Mouse (Mus musculus): ENCODE data around the gene Mprip. TPM values are rescaled to one million over a fixed set of nuclear protein-coding genes. Genes with fewer than 3 reads are reported as not detected.

The Mprip gene
- polyA plus RNA-seq, 1 experiment from 2014 or later = 353 TPM

DNA sequence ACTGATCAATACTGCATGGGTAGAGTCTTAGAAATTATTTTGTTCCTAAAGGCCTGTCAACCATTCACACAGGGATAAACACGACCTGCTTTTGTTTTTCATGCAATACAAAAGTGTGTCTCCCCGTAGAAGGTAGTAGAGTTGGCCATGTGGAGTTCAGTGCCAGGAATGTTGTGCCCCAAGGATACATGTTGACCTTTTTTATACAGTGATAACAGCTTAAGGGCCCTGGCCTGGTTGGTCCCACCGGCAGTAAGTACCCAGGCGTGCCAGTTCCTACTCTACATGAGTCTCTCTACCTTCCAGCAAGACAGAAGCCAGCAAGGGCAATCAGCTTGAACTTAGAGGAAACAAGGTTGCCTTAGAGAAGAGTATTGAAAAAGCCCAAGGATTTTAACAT is 111.8 kb downstream of the Mprip start:
- POLR2A ChIA-PET = no interaction called here
- TF ChIP-seq CTCF (IDR thresholded peaks at IDR 0.05) = no peak
- in situ Hi-C loops (cut with MboI; ENCODE audit: low pct_unique_long_range_greater_than_20kb) = loop anchor here (10.0 kb wide), 1 partner anchor 248 kb away; the partner anchor contains the start of gene Zkscan17

DNA sequence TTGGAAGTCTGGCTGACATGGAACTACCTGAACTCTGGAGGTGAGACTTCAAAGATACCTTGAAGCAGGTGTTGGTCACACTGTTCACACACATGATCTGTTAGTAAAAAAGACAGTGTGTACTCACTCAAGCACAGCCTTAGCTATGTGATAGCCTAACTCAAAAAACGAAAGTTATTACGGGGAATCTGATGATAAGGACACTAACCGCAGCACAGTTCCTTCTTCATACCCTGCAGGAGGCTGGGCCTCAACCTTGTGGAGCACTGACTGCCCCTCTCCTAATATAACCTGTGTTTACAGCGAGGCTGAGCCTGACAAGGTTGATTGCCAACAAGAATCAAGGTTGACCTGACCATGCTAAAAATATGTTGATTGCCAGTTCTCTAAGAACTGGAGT is 113.4 kb downstream of the Mprip start:
- ATAC-seq (no peak), DNase-seq (ENCODE audit: low read depth, low spot score) (no peak)
- in situ Hi-C loops (cut with MboI; ENCODE audit: low pct_unique_long_range_greater_than_20kb) = loop anchor here (10.0 kb wide), 1 partner anchor 250 kb away; the partner anchor contains the start of gene Zkscan17
- no peaks in the 10 kb centered on the region for H3K27me3 ChIP-seq
- TF ChIP-seq CTCF (IDR thresholded peaks at IDR 0.05) = no peak
- CTCF ChIA-PET = no interaction called here
- POLR2A ChIA-PET = no interaction called here

More for the DNA sequence above, 111.8 kb downstream of the Mprip start:
- DNase-seq (ENCODE audit: low read depth, low spot score) = no peak
- CTCF ChIA-PET = interaction anchor here (0.7 to 1.1 kb wide), 2 partner anchors 15 to 149 kb away, joined by 3 read pairs; no protein-coding TSS in a partner anchor
- H3K27me3 ChIP-seq = no peaks in the 10 kb centered on the region
- no peak for ATAC-seq

- no peaks in the 10 kb centered on the region for H3K27me3 ChIP-seq
- ATAC-seq (no peak), DNase-seq (ENCODE audit: low read depth, low spot score) (no peak)
- POLR2A ChIA-PET = interaction anchor here (0.5 kb wide), 1 partner anchor 27 kb away, joined by 6 read pairs; no protein-coding TSS in a partner anchor
- TF ChIP-seq CTCF (IDR thresholded peaks at IDR 0.05) = no peak
- CTCF ChIA-PET = interaction anchor here (1.7 kb wide), 1 partner anchor 11 kb away, joined by 5 read pairs; no protein-coding TSS in a partner anchor
- in situ Hi-C loops (cut with MboI; ENCODE audit: low pct_unique_long_range_greater_than_20kb) = loop anchor here (10.0 kb wide), 1 partner anchor 251 kb away; the partner anchor contains the start of gene Zkscan17
Observed at GRCm38 (mm10) chr11:59775435-59776148, 114.5 kb downstream of the Mprip start.

GRCm38 (mm10) chr11:59777259-59777658 is 116.2 kb downstream of the Mprip start:
- POLR2A ChIA-PET = no interaction called here
- in situ Hi-C loops (cut with MboI; ENCODE audit: low pct_unique_long_range_greater_than_20kb) = loop anchor here (10.0 kb wide), 1 partner anchor 252 kb away; the partner anchor contains the start of gene Zkscan17
- CTCF ChIA-PET = interaction anchor here (1.1 kb wide), 1 partner anchor 43 kb away, joined by 3 read pairs; no protein-coding TSS in a partner anchor
- H3K27me3 ChIP-seq = no peaks in the 10 kb centered on the region
- TF ChIP-seq CTCF (IDR thresholded peaks at IDR 0.05) = no peak
- no peak for ATAC-seq
- DNase-seq (ENCODE audit: low read depth, low spot score) = no peak

- ChIA-PET POLR2A (no interaction called here), CTCF (interaction anchor here (0.8 to 2.3 kb wide), 9 partner anchors 12 to 155 kb away, joined by 3 to 11 read pairs (median 3); no protein-coding TSS in a partner anchor)
- peak; percentile 31 for DNase-seq (ENCODE audit: low read depth, low spot score)
- in situ Hi-C loops (cut with MboI; ENCODE audit: low pct_unique_long_range_greater_than_20kb) = loop anchor here (10.0 kb wide), 1 partner anchor 254 kb away; the partner anchor contains the start of gene Zkscan17
- ATAC-seq = peak; percentile 60
- H3K27me3 ChIP-seq = no peaks in the 10 kb centered on the region
- TF ChIP-seq CTCF (IDR thresholded peaks at IDR 0.05) = peak; percentile 94
Observed at GRCm38 (mm10) chr11:59778181-59778873, 117.2 kb downstream of the Mprip start.

- ChIA-PET POLR2A (no interaction called here), CTCF (interaction anchor here (0.8 to 2.3 kb wide), 9 partner anchors 12 to 156 kb away, joined by 3 to 11 read pairs (median 3); no protein-coding TSS in a partner anchor)
- no peaks in the 10 kb centered on the region for H3K27me3 ChIP-seq
- DNase-seq (ENCODE audit: low read depth, low spot score) = no peak
- in situ Hi-C loops (cut with MboI; ENCODE audit: low pct_unique_long_range_greater_than_20kb) = loop anchor here (10.0 kb wide), 1 partner anchor 254 kb away; the partner anchor contains the start of gene Zkscan17
- no peak for ATAC-seq
- no peak for TF ChIP-seq CTCF (IDR thresholded peaks at IDR 0.05)
Observed at GRCm38 (mm10) chr11:59778874-59779223, 117.7 kb downstream of the Mprip start.

DNA sequence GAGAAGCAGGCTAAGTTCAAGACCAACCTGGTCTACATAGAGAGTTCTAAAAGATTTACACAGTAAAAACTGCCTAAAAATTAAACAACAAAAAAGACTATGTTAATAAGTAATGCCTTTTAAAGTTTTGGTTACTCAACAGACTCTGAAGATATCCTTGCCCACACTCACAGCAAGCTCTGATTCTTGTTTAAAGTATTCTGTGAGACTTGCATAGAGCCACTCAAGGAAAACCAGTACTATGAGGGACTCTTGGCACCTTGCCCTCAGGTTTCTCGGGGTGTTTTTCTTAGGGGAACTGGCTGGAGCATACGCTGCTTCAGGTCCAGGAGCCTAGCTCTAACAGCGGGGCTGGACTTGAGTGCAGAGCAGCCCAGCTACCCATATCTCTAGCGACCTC is 118.3 kb downstream of the Mprip start:
- TF ChIP-seq CTCF (IDR thresholded peaks at IDR 0.05) = no peak
- in situ Hi-C loops (cut with MboI; ENCODE audit: low pct_unique_long_range_greater_than_20kb) = loop anchor here (10.0 kb wide), 1 partner anchor 255 kb away; the partner anchor contains the start of gene Zkscan17
- H3K27me3 ChIP-seq = no peaks in the 10 kb centered on the region
- no peak for ATAC-seq
- DNase-seq (ENCODE audit: low read depth, low spot score) = no peak
- CTCF ChIA-PET = interaction anchor here (0.9 to 3.4 kb wide), 5 partner anchors 15 to 155 kb away, joined by 3 to 11 read pairs (median 3); no protein-coding TSS in a partner anchor
- POLR2A ChIA-PET = interaction anchor here (0.5 kb wide), 1 partner anchor 52 kb away, joined by 4 read pairs; no protein-coding TSS in a partner anchor

DNA sequence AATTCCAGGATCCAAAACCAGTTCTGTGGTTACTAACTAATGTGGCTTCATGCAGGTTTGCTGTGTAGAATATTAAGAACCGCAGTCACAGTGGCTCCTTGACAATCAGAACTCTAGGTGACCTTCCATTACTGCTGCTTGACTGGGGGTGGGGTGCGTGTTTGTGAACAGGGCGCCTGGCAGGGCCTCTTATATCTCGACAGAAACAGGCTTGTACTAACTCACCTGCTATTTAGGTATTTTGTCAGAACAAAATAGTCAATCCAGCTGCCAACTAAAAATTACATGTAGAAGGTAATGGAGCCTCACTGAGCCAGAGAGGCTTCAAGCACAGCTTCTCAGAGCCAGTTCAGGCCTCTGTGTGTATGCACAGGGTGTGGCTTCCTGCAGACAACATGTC is 119.1 kb downstream of the Mprip start:
- in situ Hi-C loops (cut with MboI; ENCODE audit: low pct_unique_long_range_greater_than_20kb) = no loop called here
- DNase-seq (ENCODE audit: low read depth, low spot score) (no peak), ATAC-seq (no peak)
- CTCF ChIA-PET = interaction anchor here (2.3 to 3.4 kb wide), 2 partner anchors 22 to 156 kb away, joined by 9 to 11 read pairs; no protein-coding TSS in a partner anchor
- H3K27me3 ChIP-seq = no peaks in the 10 kb centered on the region
- POLR2A ChIA-PET = no interaction called here
- no peak for TF ChIP-seq CTCF (IDR thresholded peaks at IDR 0.05)

- no peak for ATAC-seq
- TF ChIP-seq CTCF (IDR thresholded peaks at IDR 0.05) = no peak
- H3K27me3 ChIP-seq = no peaks in the 10 kb centered on the region
- CTCF ChIA-PET = interaction anchor here (2.3 to 3.4 kb wide), 2 partner anchors 15 to 158 kb away, joined by 5 to 9 read pairs; no protein-coding TSS in a partner anchor
- POLR2A ChIA-PET = interaction anchor here (1.0 kb wide), 1 partner anchor 12 kb away, joined by 3 read pairs; no protein-coding TSS in a partner anchor
- no peak for DNase-seq (ENCODE audit: low read depth, low spot score)
- in situ Hi-C loops (cut with MboI; ENCODE audit: low pct_unique_long_range_greater_than_20kb) = no loop called here
Observed at GRCm38 (mm10) chr11:59782091-59782590, 121.0 kb downstream of the Mprip start.

GRCm38 (mm10) chr11:59783591-59783990 is 122.5 kb downstream of the Mprip start:
- no peak for TF ChIP-seq CTCF (IDR thresholded peaks at IDR 0.05)
- POLR2A ChIA-PET = no interaction called here
- DNase-seq (ENCODE audit: low read depth, low spot score) (no peak), ATAC-seq (no peak)
- CTCF ChIA-PET = interaction anchor here (2.3 kb wide), 1 partner anchor 16 kb away, joined by 5 read pairs; no protein-coding TSS in a partner anchor
- H3K27me3 ChIP-seq = no peaks in the 10 kb centered on the region
- in situ Hi-C loops (cut with MboI; ENCODE audit: low pct_unique_long_range_greater_than_20kb) = no loop called here
